Mouse (Mus musculus) common myeloid progenitor, adult 5-6 weeks (primary cell): ENCODE data around the gene Lce3a. TPM values are rescaled to one million over a fixed set of nuclear protein-coding genes. Genes with fewer than 3 reads are reported as not detected.

Source experiments
- ATAC-seq: replicated peaks from 2 replicates; pipeline ENCODE4 v1.8.0; 2016; ENCODE audit warnings: low read depth, mild to moderate bottlenecking, moderate TSS enrichment, inconsistent platforms; ENCODE audit not compliant: poor library complexity, severe bottlenecking
- total RNA-seq: library from RNA; stranded (forward); fragments of 200-1000, 187-1606 nt; gene quantifications from 2 replicates; pipeline ENCODE4 v1.2.3, GENCODE M21; 2017

Gene Lce3a
- total RNA-seq: not detected in 2 replicates

DNA sequence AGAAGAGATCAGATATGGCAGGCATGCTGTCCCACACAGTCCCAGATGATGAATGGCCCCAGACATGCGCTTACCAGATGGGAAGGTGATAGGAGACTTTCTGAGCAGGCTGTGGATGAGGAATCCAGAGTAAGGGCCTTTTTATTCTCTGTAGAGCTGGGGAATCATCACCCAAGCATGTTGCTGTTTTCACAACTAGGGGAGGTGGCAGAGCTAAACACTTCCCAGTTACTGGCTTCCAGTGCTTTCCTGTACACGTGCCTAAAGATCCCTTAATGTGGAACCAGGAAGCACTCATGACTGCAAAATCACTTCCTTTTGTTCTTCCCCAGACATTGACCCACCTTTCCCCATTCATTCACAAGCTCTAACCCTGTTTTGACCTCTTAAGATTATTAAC lies at the start of gene Lce3a:
Gene Lce3a, minus strand, starts transcription at position 101 of the 400 bp plus-strand sequence.
- ATAC-seq: no peak

DNA sequence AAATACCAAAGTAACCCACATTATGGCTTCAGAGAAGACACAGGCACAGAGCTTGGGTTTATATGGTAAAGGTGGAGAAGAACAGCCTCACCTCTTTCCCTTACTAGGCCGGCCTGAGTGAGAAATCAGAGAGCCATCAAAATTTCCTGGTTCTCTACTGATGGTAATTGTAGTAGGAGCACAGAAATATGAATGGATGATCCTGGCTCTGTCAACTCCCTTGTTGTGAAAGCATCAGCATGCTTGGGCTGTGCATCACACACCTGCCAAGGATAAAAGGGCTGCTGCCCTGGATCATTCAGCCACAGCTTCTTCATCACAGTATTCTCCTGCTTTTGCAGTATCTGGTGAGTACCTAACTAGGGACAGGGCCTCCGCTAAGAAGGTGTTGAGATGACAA lies 40.7 kb upstream of the Lce3a start, which contains the start of gene Lce3e:
Gene Lce3e, plus strand, starts transcription at position 301 of the 400 bp plus-strand sequence.
- ATAC-seq: no peak

DNA sequence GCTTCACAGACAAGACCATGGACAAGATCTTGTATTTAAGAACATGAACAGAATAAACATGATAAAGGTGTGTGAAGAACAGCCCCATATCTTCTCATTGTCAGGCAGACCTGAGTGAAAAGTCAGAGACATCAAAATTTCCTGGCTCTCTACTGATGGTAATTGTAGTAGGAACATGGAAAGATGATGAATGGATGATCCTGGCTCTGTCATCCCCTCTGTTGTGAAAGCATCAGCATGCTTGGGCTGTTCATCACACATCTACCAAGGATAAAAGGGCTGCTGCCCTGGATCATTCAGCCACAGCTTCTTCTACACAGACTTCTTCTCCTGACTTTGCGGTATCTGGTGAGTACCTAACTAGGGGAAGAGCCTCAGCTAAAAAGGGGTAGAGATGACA lies 31.1 kb upstream of the Lce3a start, which contains the start of gene Lce3d:
Gene Lce3d, plus strand, starts transcription at position 301 of the 400 bp plus-strand sequence.
- no peak for ATAC-seq

DNA sequence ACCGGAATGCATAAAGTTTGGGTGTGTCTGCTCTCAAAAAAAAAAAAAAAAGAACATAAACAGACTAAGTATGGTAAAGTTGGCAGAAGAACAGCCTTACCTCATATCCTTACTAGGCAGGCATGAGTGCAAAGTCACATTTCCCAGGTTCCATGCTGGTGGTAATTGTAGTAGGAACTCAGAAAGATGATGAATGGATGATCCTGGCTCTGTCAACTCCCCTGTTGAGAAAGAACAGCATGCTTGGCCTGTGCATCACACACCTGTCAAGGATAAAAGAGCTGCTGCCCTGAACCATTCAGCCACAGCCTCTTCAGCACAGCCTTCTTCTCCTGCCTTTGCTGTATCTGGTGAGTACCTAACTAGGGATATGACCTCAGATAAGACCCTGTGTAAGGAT lies 18.2 kb upstream of the Lce3a start, which contains the start of gene Lce3c:
Gene Lce3c, plus strand, starts transcription at position 301 of the 400 bp plus-strand sequence.
- no peak for ATAC-seq

DNA sequence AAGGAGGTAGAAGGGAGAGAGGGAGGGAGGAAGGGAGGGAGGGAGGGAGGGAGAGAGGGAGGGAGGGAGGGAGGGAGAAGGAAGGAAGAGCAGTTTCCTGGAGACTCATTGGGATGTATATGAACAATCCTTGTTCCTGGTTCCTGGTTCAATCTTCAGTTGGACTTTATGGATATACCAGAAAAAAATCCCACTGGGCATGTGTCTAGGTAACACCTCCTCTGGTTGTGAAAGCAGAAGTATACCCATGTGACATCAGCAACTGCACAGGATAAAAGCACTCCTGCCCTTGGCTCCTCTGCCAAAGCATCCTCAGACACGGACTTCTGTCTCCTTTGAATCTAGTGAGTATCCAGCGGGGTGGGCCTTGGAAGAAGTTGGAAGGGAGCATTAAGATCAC lies 6.6 kb upstream of the Lce3a start, which contains the start of gene Lce3b:
Gene Lce3b, plus strand, starts transcription at position 301 of the 400 bp plus-strand sequence.
- no peak for ATAC-seq

DNA sequence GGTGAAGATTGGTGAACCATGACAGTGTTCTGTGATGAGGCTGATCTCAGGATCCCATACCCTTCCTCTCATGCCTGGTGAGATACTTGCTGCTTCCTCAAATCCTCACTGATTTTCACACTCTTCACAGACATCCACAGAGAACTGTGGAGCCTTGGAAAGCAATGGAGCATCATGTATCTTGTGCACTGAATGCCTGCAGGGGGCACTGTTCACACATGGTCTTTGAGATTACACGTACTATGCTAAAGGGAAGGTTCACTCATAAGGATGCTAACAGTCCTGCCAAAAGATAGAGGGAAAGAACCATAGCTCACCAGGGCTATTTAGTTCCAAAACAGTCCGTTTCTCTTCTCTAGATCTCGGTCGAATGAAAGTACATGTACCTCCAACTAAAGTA lies 5.7 kb downstream of the Lce3a start:
- 0 out of 2 replicates have a peak, but pooled peaks have one; percentile 22 for ATAC-seq

DNA sequence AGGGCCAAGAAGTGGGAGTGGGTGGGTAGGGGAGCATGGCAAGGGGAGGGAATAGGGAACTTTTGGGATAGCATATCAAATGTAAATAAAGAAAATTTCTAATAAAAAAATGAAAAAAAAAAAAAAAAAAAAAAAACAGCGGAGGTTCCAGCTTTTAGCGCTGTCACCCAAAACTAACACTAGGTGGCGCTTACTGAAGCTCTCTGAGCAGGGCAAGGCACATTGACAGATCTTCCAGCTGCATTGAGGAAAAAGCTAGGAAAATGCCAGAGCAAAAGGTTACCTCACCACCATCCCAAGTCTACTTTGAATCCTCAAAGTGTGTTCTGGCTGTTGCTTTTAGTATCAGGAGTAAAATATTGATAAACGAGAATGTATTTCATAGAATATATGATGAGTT lies 18.5 kb downstream of the Lce3a start:
- peak; percentile 65; the same call in 1 of the 2 replicates for ATAC-seq

DNA sequence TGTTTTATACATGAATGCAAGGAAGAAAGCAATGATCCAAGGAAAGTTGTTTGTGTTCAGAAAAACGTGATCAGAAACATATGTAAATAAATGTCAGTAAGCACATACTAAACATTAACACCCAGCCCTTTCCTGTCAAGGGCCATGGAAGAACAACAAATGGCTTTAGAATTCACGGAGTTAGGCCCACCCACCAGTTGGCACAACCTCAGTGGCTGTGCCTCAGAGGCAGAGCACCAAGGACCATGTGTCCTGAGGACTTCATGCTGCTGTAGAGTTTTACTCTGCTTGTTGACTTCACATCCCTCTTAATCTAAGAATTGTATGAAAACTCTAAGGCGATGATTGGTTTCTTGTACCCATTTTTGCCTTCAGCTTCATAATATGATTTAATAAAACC lies 20.8 kb downstream of the Lce3a start:
- no peak for ATAC-seq

DNA sequence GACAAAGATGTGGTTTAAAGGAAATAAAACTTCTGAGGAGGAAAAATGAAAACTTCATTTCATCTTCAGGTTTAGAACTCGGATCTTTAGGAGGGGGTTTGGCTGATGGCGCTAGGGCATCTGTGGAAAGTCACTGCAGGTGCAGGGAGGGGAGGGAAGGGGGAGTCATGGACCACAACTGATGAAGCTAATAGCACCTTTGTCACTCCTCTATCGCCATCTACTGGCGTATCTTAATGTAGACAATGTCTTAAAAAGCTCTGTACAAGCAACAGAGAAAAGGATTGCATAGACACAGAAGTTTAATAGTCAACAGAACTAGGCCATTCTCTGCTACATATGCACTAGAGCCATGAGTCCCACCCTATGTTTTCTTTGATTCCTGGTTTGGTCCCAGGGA lies 22.4 kb downstream of the Lce3a start:
- ATAC-seq: peak; percentile 62; the same call in 1 of the 2 replicates

DNA sequence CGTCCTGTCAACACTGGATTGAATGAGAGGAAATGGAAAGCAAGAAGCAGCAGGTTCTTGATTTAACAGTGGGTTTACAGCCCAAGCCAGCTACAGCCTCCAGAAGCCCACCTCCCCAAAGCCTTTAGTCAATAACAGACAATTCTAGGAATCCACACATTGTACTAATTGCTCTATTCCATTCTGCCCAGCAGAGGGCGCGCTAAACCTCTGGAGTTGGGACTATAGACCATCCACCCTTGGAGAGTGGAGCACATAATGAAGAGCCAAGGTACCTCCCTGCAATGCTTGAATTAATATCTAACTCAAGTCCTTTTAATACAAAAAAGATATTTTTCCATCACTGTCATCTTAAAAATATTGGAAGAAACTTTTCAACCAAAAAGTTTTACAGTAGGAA lies 23.0 kb downstream of the Lce3a start:
- 0 out of 2 replicates have a peak, but pooled peaks have one; percentile 58 for ATAC-seq

DNA sequence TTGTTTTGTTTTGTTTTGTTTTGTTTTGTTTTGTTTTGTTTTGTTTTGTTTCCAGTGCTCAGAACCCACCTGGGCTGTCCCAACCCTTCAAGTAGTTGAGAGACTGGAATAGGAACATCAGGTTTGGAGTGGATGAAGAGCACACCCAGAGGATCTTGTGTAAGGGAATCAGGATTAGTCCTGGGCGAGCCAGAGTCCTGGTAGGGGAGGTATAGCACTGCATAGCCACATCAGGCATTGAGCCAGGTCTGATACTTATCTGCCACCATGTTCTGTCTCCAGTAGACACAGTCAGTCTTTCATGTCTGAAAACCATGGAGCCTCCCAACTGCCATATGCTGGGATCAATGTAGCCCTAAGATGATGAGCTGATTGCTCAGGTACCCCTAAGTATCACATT lies 31.5 kb downstream of the Lce3a start:
- no peak for ATAC-seq

DNA sequence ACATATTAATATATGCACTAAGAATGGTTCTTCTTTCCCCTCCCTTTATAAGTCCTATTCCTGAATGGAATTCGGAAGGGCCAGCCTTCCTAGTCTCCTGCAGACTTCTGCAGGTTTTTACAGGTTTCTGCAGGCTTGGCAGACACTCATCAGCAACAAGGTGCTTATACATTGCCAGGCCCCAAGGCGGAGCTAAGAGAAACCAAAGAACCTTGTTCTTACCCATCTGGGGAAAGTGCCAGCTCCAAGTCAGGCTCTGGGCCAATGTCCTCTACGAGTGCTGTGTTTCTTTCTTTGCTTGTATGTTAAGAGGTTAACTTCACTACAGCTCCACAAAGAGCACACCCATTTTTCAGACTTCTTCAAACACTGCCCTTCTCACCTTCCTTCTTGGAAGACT lies 32.0 kb downstream of the Lce3a start:
- ATAC-seq: no peak

Other genes with a start within 250 kb of the Lce3a start
- not detected in 2 replicates for gene Lce1c, start 247.0 kb downstream of the Lce3a start, total RNA-seq
- gene Lce1d, start 239.0 kb downstream of the Lce3a start, total RNA-seq: not detected in 2 replicates
- not detected in 2 replicates for gene Lce1e, start 217.2 kb downstream of the Lce3a start, total RNA-seq
- not detected in 2 replicates for gene Lce1f, start 205.9 kb downstream of the Lce3a start, total RNA-seq
- gene Gm38119, start 187.1 kb downstream of the Lce3a start, total RNA-seq: not detected in 2 replicates
- not detected in 2 replicates for gene Lce1g, start 173.9 kb downstream of the Lce3a start, total RNA-seq
- not detected in 2 replicates for gene Lce1h, start 161.2 kb downstream of the Lce3a start, total RNA-seq
- gene Lce1i, start 147.3 kb downstream of the Lce3a start, total RNA-seq: not detected in 2 replicates
- not detected in 2 replicates for gene Lce1j, start 135.7 kb downstream of the Lce3a start, total RNA-seq
- gene Lce1k, start 118.3 kb downstream of the Lce3a start, total RNA-seq: not detected in 2 replicates
- not detected in 2 replicates for gene Kprp, start 99.0 kb downstream of the Lce3a start, total RNA-seq
- not detected in 2 replicates for gene Lce1l, start 74.9 kb downstream of the Lce3a start, total RNA-seq
- not detected in 2 replicates for gene 2310050C09Rik, start 56.0 kb downstream of the Lce3a start, total RNA-seq
- gene Lce3b, start 6.7 kb upstream of the Lce3a start, total RNA-seq: not detected in 2 replicates
- gene Lce3c, start 18.3 kb upstream of the Lce3a start, total RNA-seq: not detected in 2 replicates
- not detected in 2 replicates for gene Lce3d, start 31.2 kb upstream of the Lce3a start, total RNA-seq
- not detected in 2 replicates for gene Lce3e, start 40.8 kb upstream of the Lce3a start, total RNA-seq
- not detected in 2 replicates for gene Lce3f, start 66.0 kb upstream of the Lce3a start, total RNA-seq
- not detected in 2 replicates for gene Crct1, start 89.5 kb upstream of the Lce3a start, total RNA-seq
- gene Lce1m, start 92.8 kb upstream of the Lce3a start, total RNA-seq: not detected in 2 replicates
- not detected in 2 replicates for gene Gm4858, start 142.6 kb upstream of the Lce3a start, total RNA-seq
- not detected in 2 replicates for gene Crnn, start 218.6 kb upstream of the Lce3a start, total RNA-seq